Mouse (Mus musculus): ENCODE measurements around the gene Mif4gd.

Mif4gd gene

DNA sequence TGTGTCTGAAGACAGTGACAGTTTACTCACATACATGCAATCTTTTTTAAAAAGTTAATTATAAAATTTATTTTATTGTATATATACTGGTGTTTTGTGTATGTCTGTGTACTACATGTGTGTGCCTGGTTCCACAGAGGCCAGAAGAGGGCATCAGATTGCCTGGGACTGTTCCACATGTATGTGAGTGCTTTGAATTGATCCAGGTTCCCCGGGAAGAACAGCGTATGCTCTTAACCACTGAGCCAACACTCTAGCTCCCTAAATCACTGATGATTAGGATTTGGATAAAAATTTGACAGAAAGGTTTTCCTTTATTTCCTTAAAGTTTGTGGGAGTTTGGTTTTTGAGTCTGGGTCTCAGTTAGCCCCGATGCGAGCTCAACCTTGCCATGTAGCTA is 49.4 kb downstream of the Mif4gd start:
- no peak for DNase-seq
